Mouse (Mus musculus) olfactory bulb, adult 2 months (tissue): ENCODE data around the gene Parp6.

Source experiments
- CTCF ChIP-seq: fragments of 200-500 bp; IDR thresholded peaks from 2 replicates; pipeline ENCODE4 v1.5.1; 2012; ENCODE audit warnings: low read depth, mild to moderate bottlenecking, low read length, moderate library complexity; ENCODE audit not compliant: insufficient read depth
- POLR2A ChIP-seq: fragments of 200-500 bp; IDR thresholded peaks from 2 replicates; pipeline ENCODE4 v1.6.1; 2012; ENCODE audit warnings: mild to moderate bottlenecking, low read depth, low read length, moderate library complexity; ENCODE audit not compliant: insufficient read depth

DNA sequence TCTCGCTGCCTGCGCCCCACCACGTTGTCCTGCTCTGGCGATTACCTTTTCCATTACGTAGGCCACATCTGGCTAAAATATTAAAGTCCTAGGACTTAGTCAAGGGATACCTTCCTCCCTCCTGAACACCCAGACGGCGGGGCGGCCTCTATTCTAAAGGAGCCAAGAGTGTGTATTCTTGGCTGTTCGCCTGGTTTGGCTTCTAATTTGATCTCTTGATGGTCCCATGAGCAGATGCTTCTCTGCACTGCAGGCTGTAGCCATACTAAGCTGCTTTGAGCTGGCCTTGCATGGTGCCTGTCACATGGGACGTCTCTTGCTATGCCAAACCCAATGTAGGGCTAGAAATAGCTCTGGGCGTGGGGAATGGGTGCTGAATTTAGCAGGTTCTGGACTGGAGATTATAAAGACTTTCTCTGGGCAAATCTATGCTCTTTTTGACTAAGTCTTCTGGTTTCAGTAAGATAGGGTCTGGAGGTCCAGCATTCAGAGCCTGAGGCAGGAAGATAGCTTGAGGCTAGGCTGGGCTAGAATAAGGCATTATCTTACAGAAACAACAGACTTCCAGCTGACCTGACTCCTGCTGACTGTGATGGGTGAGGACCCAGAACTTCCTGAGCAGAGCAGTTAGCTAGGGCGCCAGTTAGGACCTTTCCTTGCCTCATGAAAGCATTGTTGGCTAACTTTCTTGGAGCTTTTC is 55.3 kb downstream of the Parp6 start:
- TF ChIP-seq POLR2A (no peak), CTCF (no peak)
